In the genomic region with DNA sequence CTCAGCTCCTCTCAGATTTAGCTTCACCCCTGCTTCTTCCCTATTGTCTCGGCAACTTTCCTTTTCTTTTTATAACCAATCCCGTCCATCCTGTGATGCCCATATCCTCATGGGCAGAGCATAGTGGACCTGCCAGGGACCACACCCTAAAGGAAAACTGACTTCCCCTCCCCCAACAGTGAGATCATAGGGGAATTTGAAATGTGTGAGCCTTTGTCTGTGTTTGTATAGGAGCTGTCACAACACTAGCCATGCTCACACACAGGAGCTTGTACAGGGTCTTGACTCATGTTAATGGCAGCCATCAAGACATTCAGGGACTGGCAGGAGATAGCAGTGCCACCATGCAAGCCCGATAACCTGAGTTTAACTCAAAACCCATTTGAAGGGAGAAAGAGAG, we compare ENCODE assay signal across 13 mouse cellular contexts.
"Had no signal": no experiment of that assay in that cellular context is flagged by ENCODE, and none has a peak within 500 bp of the region (broad histone marks: within the 10 kb centered on the region; RNA-seq: fewer than 3 reads in every experiment).

No protein-coding gene starts in this region.

- DNase-seq: kidney, adult 11 months; kidney, adult 9 months; kidney, postnatal 36 days; lung, postnatal 4 days; right cerebral cortex, adult 18-20 months; right cerebral cortex, postnatal 25 days; thymus, adult 2 months; thymus, postnatal 25 days had no signal

- H3K36me3 ChIP-seq: limb, embryonic 15.5 days; liver, embryonic 12.5 days; lung, embryonic 15.5 days; midbrain, embryonic 12.5 days had no signal

- H3K9me3 ChIP-seq: limb, embryonic 15.5 days; liver, embryonic 12.5 days; lung, embryonic 15.5 days; midbrain, embryonic 12.5 days had no signal

- ATAC-seq: liver, embryonic 12.5 days had no signal

- H3K4me3 ChIP-seq: limb, embryonic 15.5 days; liver, embryonic 12.5 days; lung, embryonic 15.5 days; midbrain, embryonic 12.5 days had no signal

- H3K4me1 ChIP-seq: liver, embryonic 12.5 days had no signal

- H3K9ac ChIP-seq: limb, embryonic 15.5 days; liver, embryonic 12.5 days; lung, embryonic 15.5 days; midbrain, embryonic 12.5 days had no signal

- H3K27ac ChIP-seq: kidney, postnatal 0 days; limb, embryonic 15.5 days; liver, embryonic 12.5 days; lung, embryonic 15.5 days; midbrain, embryonic 12.5 days had no signal

- H3K27me3 ChIP-seq: limb, embryonic 15.5 days; liver, embryonic 12.5 days; lung, embryonic 15.5 days; midbrain, embryonic 12.5 days had no signal

- H3K4me2 ChIP-seq: limb, embryonic 15.5 days; liver, embryonic 12.5 days; lung, embryonic 15.5 days; midbrain, embryonic 12.5 days had no signal
